Mouse (Mus musculus) T-helper 2 cell (primary cell): Measurements from ENCODE around the gene Mb21d2.

Experiments used
- in situ Hi-C: fragments of 300-600 bp; cut with MboI, MseI; formaldehyde crosslinking; loops from one replicate; pipeline ENCODE4 v1.15.1; 2025; ENCODE audit warnings: high pct_unique_total_duplicates

The Mb21d2 gene

DNA sequence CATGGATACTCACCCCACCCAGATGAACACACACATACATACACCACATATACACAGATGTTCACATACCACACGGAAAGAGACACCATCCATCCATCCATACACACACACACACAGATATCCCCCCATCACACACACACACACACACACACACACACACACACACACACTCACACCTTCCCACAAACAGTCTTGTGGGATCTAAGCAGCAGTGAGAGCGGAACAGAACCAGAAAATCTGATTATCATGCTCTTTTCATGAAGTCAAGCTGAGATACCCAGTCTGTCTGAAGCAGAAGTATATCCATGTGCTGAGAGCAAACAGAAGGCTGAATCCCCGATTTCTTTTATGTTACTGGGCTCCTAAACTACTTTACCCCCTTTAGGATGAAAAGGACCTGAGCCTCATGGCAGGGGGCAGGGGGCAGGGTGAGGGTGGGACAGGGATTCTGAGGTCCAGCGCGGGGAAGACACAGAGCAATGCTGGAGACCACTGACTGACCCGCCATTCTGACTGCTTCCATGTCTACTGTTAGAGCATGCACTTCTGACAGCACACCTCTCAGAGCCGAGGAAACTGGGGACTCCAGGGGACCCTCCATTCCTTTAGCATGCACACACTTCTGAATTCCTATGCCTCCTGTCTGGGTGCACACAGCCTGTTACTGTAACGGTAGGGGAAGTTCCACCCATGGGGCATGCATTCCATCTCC, 62.7 kb downstream of the Mb21d2 start:
- in situ Hi-C loops, result no loop called here

DNA sequence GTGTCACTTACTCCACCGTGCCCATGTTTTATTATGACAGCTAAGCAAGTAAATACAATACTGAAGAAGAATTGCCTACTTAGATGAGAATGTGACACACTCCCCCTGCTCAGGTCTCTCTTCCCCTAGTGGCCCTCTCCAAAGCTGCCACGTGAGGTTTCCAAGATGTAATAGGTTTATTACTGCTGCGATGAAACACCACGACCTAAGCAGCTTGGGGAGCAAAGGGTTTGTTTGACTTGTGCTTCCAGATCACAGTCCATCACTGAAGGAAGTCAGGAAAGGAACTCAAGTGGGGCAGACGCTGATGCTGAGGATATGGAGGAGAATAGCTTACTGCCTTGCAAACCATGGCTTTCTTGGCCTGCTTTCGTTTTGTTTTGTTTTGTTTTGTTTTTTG, 65.9 kb downstream of the Mb21d2 start:
- in situ Hi-C loops, result no loop called here

DNA sequence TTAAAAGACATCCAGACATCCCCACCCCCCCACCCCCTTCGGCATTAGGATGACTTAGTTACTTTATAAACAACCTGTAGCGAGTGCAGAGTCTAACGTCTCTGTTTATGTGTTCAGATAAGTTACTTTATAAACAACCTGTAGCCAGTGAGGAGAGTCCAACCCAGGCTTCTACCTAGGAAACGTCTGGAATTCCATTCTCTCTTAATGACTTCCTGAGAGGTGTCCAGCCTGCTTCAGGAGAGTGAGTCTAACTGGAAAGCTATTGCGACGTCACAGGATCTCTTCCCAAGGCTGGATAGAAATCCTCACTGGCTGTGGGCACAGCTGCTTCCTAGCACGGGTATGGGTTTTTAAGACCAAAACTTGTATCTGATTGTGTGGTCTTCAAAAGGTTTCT, 67.4 kb downstream of the Mb21d2 start:
- in situ Hi-C loops, result no loop called here

DNA sequence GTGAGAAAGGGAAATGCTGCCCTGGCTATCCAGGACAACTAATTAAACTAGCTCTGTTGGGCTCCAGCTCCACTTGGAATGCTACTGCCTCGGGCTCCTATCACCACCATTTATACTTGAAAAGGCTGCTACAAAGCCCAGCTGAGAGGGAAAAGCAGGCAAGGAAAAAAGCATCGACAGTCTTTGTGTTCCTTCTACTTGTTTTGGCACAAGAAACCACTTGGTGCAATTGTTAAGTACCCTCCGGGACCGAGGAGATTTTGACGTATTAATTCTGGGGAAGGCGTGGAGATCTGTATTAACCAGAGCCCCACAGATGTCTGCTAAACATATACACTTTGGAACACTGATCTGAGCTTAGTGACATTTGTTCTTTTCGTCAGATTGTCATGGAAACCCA, 69.8 kb downstream of the Mb21d2 start:
- in situ Hi-C loops, result no loop called here

DNA sequence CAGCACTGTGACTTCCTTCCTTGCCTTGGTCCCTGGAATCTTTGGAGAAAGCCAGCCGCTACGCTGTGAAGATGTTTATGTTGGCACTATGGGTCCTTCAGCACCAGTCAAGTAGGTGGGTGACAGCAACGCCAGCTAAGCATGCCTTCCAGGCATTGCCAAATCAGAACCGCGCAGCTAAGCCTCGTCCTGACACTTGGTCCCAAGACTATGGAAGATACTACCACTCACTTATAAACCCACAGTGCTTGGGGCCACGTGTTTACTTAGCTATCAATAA, 70.5 kb downstream of the Mb21d2 start:
- in situ Hi-C loops, result no loop called here

DNA sequence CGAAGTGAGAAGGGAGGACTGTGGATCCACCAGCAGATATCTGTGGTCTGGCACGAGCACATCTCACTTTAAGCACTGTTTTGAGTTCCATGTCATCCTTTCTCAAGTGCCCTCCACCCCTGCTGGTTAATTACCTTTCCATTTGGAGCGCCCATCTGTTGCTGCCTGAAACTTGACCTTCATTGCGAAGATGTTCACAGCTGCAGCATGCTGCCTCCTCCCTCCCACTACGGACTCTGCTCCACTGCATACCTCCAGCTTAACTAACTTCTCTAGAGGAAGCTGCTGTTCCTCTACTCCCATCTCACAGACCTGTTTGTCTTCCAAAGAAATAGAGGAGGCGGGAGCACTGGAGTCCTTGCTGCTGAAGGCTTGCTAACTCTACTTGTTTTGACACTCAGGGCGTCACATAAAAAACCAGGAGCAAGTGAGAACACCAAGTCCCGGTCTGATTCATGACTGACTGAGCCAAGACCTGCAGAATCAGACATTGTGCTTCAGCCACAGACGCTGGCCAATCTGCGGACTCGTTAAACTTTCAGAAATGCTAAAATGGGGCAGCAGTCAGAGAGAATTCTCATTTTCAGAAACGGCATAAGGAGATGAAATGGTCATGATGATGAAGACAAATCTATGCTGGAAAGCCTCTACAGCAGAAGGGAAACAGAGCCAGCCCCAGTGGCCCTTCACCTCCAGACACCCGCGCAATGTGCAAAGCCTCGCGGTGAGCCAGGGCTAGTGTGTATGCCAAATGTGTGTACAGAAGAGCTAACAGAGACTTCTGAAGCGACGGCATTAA, 71.1 kb downstream of the Mb21d2 start:
- in situ Hi-C loops, result no loop called here

DNA sequence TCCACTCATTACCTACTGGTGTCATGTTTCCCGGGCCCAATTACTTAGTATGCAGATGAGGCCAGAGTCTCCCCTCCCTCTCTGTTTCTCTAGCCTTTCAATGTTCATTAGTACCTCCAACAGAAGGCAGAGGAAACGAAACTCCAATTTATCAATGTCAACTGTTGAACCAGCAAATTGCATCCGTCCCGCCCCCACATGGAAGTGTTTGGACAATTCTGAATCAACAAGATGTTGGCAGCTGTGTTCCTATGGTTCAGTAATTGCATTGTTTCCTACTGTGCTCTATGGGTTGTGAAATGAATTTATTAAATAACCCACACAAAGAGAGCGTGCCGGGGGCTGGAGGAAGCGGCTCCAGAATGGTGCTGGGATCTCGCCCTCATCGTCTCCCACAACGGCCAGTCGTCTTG, 78.1 kb downstream of the Mb21d2 start:
- in situ Hi-C loops, result no loop called here

DNA sequence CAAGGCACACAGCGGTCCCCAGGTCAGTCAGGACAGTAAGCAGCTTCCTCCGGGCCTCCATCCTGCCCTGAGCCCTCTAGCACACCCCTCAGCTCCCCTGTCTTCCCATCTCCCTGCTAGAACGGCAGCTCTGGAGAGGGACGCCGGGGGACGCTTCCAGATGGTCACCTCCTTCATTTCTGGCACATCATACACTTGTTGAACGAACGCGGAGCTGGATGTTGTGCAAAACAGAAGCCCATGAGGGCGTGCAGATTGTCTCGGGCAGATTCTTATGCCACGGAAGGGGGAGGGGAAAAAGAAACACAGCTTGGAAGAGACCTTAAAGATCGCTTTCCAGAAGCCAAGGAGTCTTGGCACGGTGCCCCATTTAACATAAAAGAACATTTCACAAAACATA, 78.6 kb downstream of the Mb21d2 start:
- in situ Hi-C loops, result no loop called here

DNA sequence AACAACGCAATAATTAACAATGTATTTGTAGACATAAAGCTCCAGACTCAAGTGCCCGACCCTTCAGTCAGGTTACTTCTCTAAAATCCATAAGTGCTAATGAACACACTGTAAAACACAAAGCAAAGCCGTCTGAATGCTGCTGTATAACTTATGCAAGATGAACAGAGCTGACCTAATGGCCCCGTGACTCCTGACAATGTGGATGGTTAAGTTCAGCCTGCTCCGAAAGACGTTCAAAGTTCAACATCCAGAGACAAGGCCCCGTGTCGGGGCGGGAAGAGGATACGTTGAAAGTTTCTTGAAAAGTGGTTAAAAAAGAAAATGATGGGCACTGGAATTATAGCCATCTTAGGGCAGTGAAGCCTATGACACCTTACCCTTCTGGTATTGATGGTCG, 83.3 kb downstream of the Mb21d2 start:
- in situ Hi-C loops, result no loop called here

DNA sequence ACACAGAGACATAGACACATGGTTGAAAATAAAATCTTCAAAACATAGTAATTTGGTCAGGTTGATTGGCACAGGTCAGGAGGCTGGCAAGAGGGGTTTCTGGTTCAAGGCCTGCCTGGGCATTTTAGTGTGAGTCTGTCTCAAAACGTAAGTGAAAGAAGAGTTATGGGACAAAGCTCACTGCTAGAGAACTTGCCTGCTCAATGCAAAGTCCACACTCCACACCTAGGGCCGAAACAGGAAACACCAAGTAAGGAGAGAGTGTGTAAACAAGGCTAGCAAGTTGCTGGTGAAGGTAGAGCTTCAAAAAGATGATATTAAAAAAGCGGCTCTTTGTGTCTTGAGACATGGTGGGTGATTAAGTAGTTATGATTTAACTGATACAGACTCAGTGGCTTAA, 84.1 kb downstream of the Mb21d2 start:
- in situ Hi-C loops, result no loop called here

DNA sequence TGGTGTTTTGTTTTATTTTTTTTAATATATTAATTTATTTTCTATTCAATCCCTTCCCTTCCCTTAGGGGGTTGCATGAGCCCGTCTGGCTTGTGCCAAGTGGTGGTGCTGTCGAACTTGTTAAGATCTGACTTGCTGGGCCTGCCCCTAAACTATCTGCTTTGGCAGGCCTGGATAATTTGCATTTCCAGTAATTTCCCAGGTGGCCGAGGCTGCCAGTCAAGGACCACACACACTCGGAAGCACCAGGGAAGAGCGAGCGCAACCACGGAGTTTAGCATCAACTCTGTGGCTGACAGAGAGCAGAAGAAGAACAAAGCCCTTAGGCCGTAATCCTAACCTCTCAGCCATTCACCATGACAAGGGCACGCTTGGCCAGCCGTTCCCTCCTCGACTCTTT, 88.4 kb downstream of the Mb21d2 start:
- in situ Hi-C loops, result no loop called here

DNA sequence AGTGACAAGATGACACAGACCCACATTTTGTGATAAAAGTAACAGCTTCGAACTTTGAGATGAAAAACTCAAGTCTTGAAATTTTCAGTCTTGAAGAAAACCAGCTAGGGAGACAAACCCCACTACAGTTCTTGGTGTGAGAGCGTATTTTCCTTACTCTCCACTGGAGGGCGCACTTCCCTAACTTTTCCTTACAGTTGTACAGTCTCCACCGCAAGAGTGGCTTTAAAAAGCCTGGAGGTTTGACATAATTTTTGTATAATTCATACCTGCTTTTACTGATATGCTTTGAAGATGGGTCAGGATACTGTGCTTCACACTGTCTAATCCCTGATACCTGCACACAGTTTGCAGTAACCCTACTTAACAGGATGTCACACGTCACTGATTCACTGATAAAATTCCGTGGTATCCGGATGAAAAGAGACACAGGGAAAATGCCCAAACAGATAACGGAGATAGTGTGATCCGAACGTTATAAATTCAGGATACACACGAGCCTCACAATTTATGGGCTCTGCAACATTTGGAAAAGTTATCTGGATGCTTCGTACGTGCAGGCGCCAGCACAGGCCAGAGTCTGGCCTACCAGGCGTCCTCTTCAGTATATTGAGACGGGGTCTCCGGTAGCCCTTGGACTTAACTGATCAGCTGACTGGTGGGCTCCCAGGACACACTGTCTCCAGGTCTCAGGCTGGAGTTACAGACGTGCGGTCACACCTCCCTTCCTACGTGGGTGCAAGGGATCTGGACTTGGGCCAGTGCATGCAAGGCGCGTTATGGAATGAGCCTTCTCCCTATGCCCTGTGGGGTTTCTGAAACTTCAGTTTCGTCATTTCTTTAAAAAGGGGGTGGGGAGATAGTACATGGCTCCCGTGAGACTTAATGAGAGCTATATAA, 89.1 kb downstream of the Mb21d2 start:
- in situ Hi-C loops, result no loop called here

DNA sequence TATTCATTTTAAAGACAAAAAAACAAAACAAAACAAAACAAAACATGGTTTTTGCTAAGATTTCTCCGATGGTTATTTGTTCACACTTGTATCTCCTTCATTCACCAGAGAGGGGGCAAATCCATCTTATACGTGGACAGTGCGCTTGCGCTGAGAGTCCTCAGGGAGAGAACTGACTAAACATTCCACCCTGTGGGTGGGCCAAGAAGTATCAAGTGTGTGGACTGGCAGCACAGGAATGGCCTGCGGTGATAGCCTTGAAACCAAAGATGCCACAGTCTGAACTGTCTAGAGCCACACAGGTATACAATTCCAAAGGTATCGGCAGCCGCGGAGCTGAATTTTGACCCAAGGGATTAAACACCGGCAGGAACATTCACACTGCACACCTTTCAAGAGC, 89.9 kb downstream of the Mb21d2 start:
- in situ Hi-C loops, result loop anchor here (5.0 kb wide), 1 partner anchor 718 kb away; no protein-coding TSS in a partner anchor

DNA sequence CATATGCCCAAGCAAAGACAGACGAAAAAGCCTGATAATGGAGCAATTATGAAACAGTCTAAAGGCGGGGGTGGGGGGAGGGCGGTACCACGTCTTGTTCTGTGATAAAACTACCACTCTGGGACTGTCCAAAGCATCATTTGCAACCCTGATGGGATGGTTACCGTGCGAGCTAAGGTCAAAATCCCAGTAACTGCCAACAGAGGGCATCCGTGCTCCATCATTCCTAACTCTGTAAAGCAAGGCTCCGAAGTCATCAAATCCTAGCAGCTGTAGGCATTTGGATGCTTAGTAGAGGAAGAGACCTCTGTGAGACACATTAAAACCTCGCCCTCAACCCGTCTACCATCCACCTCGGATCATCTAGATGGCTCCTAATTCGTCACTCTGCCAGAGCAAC, 91.5 kb downstream of the Mb21d2 start:
- in situ Hi-C loops, result loop anchor here (5.0 kb wide), 1 partner anchor 719 kb away; no protein-coding TSS in a partner anchor

DNA sequence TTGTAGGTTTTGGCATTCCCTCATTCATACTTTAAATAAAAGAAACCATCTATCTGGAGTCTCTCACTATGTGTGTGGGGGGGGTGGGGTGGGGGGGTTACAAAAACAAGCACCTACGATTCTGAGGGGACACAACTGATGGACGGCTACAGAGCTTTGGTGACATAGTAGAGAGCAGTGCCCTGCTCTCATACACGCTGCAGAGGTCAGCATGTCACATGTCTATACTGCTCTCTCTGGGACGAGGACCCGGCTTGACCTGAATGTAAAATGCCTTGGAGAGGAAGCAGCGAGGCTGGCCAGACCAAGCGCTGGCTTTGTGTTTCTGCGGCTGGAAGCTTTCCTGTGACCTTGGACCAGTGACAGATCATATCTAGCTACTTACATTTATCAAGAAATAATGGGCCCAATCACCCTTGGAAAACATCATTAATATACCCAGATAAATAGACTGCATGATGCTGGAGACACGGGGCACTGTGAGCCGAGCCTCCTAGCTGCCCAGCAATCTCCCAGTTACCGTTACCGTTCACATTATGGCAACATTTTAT, 97.3 kb downstream of the Mb21d2 start:
- in situ Hi-C loops, result no loop called here

DNA sequence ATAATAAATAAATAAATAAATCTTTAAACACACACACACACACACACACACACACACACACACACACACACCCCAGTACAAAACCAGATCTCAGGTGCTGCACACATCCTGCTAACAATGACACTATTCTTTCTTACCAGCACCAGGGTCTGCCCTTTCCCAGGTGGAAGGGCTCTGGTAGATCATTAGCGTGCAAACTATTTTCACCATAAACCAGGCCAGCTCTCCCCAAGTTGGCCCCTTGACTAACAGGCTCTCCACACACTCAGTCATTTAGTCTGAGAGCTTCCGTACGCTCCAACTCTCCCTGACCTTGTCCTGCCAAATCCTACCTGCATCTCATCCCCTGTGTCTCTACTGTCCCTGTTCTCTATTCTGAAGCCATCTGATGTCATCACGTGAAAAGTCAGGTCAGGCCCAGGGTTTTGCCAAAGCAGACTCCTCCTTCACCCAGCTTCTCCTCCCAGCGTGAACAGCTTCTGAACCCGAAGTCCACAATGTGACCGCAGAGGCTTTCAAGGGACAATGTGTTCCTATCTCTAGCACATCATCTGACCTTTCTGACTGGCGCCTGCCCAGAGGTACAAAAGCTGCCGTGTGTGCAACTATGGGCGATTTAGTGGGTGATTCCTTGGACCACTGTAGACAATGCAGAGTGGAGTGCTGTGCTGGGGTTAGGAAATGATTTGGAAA, 100.1 kb downstream of the Mb21d2 start:
- in situ Hi-C loops, result no loop called here

DNA sequence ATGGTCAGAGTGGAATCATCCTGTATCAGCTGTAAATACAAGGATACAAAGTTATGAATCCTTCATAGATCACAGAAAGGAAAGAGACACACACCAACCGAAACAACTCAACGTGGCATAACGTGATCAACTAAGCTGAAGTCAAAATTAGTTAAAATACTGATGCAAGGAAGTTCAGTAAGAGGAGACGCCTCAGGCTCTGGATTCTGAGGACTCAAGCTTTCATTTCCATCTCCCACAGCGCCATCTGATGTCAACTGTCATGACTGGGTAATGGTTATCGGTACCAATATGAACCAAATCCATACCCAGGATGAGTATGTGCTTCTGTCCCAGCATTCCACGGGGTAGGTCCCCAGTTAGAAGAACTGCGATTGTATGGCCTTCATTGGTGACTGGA, 104.7 kb downstream of the Mb21d2 start:
- in situ Hi-C loops, result no loop called here

DNA sequence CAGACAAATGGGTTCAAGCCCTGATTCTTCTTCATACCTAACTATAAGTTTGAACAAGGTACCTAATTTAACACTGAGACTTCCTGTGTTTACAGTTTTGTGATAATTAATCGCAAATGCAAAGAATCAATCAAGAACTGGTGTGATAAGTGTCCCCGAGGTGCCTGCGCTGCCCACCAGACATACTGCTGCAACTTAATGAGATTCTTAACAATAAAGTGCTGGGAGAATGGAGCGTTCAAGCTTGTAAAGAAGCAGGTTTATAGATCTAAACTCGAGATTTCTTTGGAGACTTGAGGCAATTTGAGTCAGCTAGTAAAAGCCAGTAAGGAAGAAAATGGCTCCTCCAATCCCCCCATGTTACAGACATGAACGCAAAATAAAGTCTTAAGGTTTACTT, 107.7 kb downstream of the Mb21d2 start:
- in situ Hi-C loops, result no loop called here

DNA sequence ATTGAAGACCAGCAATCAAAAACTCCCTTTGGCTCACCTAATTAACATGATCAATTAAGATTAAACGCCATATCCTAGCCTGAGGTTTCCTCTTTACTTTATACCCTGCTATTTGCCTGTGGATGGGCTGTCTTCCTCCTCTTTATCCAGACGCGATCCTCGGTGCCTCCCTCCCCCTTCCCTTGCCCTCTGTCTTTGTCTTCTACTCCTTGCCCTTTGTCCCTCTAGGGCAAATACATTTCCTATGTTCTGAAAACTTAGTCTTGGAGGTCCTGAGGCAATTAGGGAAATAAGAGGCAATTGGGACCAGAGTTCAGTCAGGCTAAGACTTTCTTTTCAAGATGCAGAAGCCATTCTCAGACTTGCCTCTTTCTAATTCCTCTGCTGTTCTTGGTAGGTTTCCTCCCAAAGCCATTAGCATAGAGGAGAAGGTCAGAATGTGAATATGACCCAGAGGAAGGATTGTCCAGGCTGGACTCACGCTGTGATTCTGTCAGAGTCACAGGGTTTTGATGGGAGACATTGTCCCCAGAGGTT, 110.7 kb downstream of the Mb21d2 start:
- in situ Hi-C loops, result no loop called here

DNA sequence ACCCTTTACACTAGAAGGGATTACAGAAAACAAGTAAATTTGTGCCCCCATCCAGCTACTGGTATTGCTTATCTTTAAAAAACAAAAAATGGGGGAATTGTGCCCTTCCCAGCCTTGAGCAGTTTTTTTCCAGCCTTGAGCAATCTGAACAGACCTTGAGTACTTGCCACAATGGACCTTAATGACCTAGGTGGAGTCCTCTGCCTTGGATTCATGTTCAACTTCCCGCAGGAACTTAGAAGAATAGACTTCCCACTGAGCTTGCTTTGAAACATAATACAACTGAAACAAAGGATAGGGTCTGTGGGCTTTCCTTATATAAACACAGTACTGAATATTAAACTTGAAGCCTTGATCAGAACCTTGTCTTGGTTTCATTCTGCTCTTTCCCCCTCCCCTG, 116.2 kb downstream of the Mb21d2 start:
- in situ Hi-C loops, result no loop called here

DNA sequence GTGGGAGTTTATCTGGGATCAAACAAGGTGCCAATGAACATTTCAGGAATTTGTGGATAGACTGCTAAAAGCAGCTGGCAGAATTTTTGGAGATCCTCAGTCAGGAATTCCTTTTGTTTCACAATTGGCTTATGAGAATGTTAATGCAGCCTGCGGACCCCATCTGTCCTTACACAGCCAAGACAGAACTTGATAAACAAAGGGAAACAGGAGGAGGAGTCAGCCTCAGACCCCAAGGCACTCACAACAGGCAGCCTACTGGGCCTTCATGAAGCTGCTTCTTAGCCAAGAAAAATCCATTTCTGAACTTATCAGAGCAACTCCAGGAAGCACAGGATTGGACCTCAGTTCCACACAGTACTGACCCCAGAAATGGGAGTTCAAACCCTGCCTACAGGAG, 120.4 kb downstream of the Mb21d2 start:
- in situ Hi-C loops, result no loop called here
